29 mouse cellular contexts compared by ENCODE assay signal in the genomic region with DNA sequence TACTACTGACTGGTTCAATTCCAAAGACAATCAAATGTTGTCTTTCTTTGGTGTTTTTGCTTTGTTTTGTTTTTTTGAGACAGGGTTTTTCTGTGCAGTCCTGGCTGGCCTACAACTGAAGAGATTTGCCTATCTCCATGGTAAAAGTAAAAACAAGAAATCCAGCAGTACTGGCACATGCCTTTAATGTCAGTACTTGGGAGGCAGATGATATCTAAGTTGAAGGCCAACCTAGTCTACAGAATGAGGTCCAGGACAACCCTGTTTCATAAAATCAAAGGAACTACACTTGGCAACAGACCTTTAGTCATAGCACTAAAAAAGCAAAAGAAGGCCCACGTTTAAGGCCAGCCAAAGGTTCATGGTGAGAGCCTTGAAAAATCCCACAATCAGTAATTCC. TPM values are rescaled to one million over a fixed set of nuclear protein-coding genes. Genes with fewer than 3 reads are reported as not detected.
"Had no signal": no experiment of that assay in that cellular context is flagged by ENCODE, and none has a peak within 500 bp of the region (broad histone marks: within the 10 kb centered on the region; RNA-seq: fewer than 3 reads in every experiment).

No protein-coding gene starts in this region.

- ATAC-seq: hindbrain, embryonic 16.5 days; inflammation-experienced regulatory T-cells, adult 6 months; liver, embryonic 12.5 days had no signal

- H3K4me1 ChIP-seq: heart, embryonic 10.5 days; heart, embryonic 12.5 days; hindbrain, embryonic 10.5 days; hindbrain, embryonic 12.5 days; limb, embryonic 13.5 days; limb, embryonic 15.5 days; liver, embryonic 12.5 days had no signal

- H3K9ac ChIP-seq: heart, embryonic 12.5 days; hindbrain, embryonic 12.5 days; hindbrain, embryonic 14.5 days; limb, embryonic 13.5 days; limb, embryonic 15.5 days; liver, embryonic 12.5 days; liver, embryonic 14.5 days had no signal

- H3K27me3 ChIP-seq: heart, embryonic 12.5 days; hindbrain, embryonic 12.5 days; limb, embryonic 13.5 days; limb, embryonic 15.5 days; liver, embryonic 12.5 days had no signal

- H3K4me2 ChIP-seq: heart, embryonic 12.5 days; hindbrain, embryonic 12.5 days; hindbrain, embryonic 14.5 days; limb, embryonic 13.5 days; limb, embryonic 15.5 days; liver, embryonic 12.5 days had no signal

- H3K9me3 ChIP-seq: heart, embryonic 10.5 days; heart, embryonic 12.5 days; hindbrain, embryonic 10.5 days; hindbrain, embryonic 12.5 days; limb, embryonic 13.5 days; limb, embryonic 15.5 days; liver, embryonic 12.5 days had no signal

- DNase-seq: gastrocnemius, adult 2 months; gastrocnemius, postnatal 10 days; gastrocnemius, postnatal 25 days; heart, adult 18-20 months; heart, postnatal 10 days; heart, postnatal 4 days; kidney, adult 18-20 months; kidney, adult 8-10 months; kidney, postnatal 10 days; kidney, postnatal 25 days; kidney, postnatal 4 days; layer of hippocampus, postnatal 36 days; left cerebral cortex, postnatal 4 days; lung, adult 18-20 months had no signal

- H3K27ac ChIP-seq: gastrocnemius, adult 2 months; heart, embryonic 10.5 days; hindbrain, embryonic 10.5 days; hindbrain, embryonic 12.5 days; hindbrain, embryonic 14.5 days; layer of hippocampus, adult 2 months; limb, embryonic 13.5 days; limb, embryonic 15.5 days; liver, embryonic 12.5 days; liver, embryonic 14.5 days had no signal

- H3K4me3 ChIP-seq: gastrocnemius, adult 2 months; heart, embryonic 10.5 days; heart, embryonic 12.5 days; hindbrain, embryonic 10.5 days; hindbrain, embryonic 12.5 days; layer of hippocampus, adult 2 months; limb, embryonic 13.5 days; limb, embryonic 15.5 days; liver, embryonic 12.5 days had no signal

RNA-seq across cellular contexts. Expression of gene Shcbp1l, which starts 36.8 kb away (rescaled TPM):
- total RNA-seq: gastrocnemius, adult 2 months; gastrocnemius, postnatal 10 days; gastrocnemius, postnatal 25 days; heart, adult 18-20 months; heart, adult 8-10 months; heart, postnatal 10 days; heart, postnatal 25 days; heart, postnatal 4 days; liver, adult 2 months had no signal
- polyA plus RNA-seq: hindbrain, embryonic 10.5 days; liver, adult 2 months had no signal
